Mouse (Mus musculus) urinary bladder, postnatal 14 days (tissue): ENCODE measurements around the gene Insl5.
A peak's percentile ranks its signal among the peaks of the same experiment; 100 is the strongest.

Experiments used
- DNase-seq: peaks from one replicate; pipeline ENCODE4 v3.0.0; 2021; ENCODE audit warnings: low spot score

The Insl5 gene

GRCm38 (mm10) chr4:102990016-102990415 lies 36.6 kb downstream of the Insl5 start:
- DNase-seq: no peak

DNA sequence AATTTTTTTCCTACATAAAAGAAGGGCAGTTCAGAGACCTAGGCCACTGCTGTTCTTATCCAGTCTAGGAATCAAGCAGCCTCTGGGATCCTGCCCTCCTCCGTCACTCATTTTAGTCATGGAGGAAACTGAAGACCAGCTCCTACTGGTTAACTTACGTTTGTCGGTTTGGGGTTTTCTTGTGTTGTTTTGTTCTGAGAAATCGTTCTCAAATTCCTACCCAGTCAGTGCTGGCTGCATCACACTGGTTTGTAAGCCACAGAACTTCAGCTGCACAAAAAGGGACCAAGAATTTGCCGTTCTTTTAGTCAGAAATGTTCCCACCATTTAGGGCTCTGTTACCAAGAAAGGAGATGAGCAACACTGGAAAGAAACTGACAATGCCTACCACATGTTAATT lies 37.3 kb downstream of the Insl5 start:
- no peak for DNase-seq

DNA sequence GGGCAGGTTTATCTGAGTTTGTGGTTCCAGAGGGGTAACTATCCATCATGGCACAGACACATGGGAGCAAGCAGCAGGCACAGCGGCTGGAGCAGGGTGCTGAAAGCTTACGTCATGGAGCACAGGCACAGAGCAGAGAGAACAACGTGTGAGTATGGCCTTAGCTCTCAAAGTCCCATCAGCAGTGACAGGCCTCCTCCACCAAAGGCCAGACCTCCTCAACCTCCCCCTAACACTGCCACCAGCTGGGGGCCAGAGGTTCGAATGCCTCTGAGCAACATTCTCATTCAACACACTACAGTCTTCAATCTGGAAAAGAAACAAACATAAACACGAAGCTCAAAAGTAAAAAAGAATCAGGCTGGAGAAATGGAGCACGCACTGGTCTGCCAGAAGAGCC lies 38.1 kb downstream of the Insl5 start:
- DNase-seq: no peak

DNA sequence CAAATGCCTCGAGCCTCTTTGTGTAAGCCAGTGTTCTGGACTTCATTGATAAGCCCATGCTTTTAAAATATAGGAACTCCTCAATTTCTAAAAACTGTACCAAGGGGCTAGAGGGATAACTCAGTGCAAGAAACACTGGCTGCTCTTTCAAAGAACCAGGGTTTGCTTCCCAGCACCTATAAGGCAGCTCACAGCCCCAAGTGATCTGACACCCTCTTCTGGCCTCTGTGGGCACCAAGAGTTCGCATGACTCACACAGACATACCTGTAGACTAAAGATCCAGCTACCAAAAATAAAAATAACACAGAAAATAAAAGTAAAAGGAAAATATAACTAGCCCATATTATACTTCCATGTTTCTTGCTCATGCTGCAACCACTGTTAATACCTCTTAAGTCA lies 38.9 kb downstream of the Insl5 start:
- DNase-seq: no peak

GRCm38 (mm10) chr4:102987325-102987724 lies 39.3 kb downstream of the Insl5 start:
- no peak for DNase-seq

- peak; percentile 57 for DNase-seq
These were observed 39.7 kb downstream of the Insl5 start for GRCm38 (mm10) chr4:102986917-102987316.

DNA sequence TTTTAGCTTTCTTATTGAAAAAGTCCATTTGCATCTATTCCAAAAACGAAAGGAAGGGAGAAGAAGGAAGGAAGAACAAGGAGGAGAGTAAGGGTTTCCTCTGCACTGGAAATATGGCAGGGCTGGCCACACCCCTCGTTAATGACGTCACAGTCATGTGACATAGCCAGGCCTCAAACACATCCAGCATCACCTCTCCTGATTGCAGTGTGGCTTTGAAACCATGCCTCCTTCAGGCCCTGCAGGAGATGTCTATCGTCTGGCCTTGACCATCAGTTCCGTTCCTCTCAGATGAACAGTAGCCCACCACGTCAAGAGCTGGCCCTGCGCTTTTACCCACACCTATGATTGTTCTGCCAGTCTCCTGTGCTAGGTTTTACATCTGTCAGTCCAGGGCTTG lies 40.5 kb downstream of the Insl5 start:
- no peak for DNase-seq

GRCm38 (mm10) chr4:102981709-102982108 lies 44.9 kb downstream of the Insl5 start:
- DNase-seq: no peak

- no peak for DNase-seq
These were observed 47.3 kb downstream of the Insl5 start for GRCm38 (mm10) chr4:102979385-102979784.

GRCm38 (mm10) chr4:102978440-102978839 lies 48.2 kb downstream of the Insl5 start, which contains the start of gene Tctex1d1:
Gene Tctex1d1 (plus strand): TSS chr4:102978606.
- no peak for DNase-seq

DNA sequence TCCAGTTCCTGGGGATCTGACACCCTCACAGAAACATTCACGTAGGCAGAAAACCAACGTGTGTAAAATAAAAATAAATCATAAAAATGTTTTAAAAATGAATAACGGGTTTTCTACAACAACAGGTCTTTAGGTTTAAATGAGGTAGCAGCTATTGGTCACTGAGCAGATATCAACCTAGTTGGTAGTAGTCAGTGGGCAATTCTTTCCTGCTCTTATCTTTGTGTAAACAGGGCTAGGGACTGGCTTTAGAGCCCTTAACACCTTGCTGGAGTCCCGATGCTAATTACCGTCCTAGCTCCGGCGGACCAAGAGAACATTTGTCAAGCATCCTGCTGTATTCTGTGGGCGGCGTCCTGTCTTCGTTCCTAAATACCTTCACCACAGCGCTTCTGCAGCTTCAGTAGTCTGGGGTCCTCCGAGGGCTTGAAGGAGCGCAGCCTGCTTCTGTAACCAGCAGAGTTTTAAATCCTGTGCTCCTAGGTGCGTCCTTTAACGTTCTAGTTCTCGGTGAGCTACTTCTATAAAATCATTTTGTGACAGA lies 48.8 kb downstream of the Insl5 start:
- no peak for DNase-seq

GRCm38 (mm10) chr4:102976290-102977275 lies 50.1 kb downstream of the Insl5 start:
- no peak for DNase-seq

- no peak for DNase-seq
These were observed 52.5 kb downstream of the Insl5 start for GRCm38 (mm10) chr4:102974172-102974571.

DNA sequence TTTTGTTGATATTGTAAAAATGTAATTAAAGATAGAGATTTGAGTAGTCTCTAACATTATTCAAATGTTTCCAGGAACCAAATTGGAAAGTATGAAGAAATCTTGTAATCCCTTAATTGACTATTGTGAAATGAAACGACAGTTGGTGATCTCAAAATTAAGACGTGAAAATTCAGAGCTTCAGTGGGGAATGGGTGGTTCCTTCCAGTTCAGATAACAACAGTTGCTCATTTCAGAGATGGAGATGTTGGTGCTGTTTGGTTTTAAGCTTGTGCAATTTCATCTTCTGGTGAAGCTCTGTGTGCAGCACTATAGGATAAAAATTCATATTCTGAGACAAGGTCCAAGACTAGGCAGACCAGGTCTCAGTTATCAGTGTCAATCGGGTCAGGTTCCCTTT lies 54.6 kb downstream of the Insl5 start:
- DNase-seq: no peak

DNA sequence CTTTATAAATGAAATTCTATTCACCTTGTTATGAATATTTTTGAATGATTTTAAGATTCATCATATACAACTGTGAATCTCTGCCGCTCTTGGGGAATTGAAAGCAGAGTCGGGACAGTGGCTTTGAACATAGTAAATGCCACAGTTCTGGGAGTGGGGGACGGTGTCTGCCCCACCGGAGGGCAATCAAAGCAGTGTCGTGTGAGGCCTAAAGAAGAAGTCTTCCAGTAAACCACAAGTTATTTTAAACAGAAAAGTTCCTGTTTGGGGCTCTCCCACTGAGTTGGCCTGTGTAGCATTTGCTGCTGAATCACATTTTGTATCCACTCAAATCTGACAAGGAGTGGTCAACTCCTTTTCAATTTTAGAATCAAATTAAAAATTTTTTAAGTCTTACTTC lies 55.5 kb downstream of the Insl5 start:
- no peak for DNase-seq

- DNase-seq: no peak
These were observed 57.0 kb downstream of the Insl5 start for GRCm38 (mm10) chr4:102969599-102969998.
